Mouse (Mus musculus) liver, embryonic 12.5 days (tissue): ENCODE measurements at regions not wholly inside any gene's neighbourhood (a gene's known extent, or its start where the extent isn't known, plus 50 kb on each side); places are given as distances from the start of the nearest gene placed in this dataset.

ENCODE experiments used
- ATAC-seq: fragments of 200-750 bp; cut with Nextera tagmentation; 2 replicates; pipeline ENCODE4 v1.8.0; 2017; ENCODE audit warnings: moderate number of reproducible peaks, mild to moderate bottlenecking, moderate library complexity
- H3K27ac ChIP-seq: fragments of 300-500 bp; sonication (generic); 2 replicates; pipeline ENCODE4 v1.5.1; 2016; ENCODE audit warnings: mild to moderate bottlenecking
- H3K27me3 ChIP-seq: fragments of 300-500 bp; sonication (generic); replicated peaks from 2 replicates; pipeline ENCODE4 v1.6.1; 2016; ENCODE audit warnings: mild to moderate bottlenecking, moderate library complexity
- H3K36me3 ChIP-seq: fragments of 300-500 bp; sonication (generic); 2 replicates; pipeline ENCODE4 v1.6.1; 2016; ENCODE audit warnings: mild to moderate bottlenecking, moderate library complexity
- H3K4me1 ChIP-seq: fragments of 300-500 bp; sonication (generic); 2 replicates; pipeline ENCODE4 v1.6.1; 2016
- H3K4me2 ChIP-seq: fragments of 300-500 bp; sonication (generic); 2 replicates; pipeline ENCODE4 v1.6.1; 2016; ENCODE audit warnings: mild to moderate bottlenecking, moderate library complexity
- H3K4me3 ChIP-seq: fragments of 300-500 bp; sonication (generic); 2 replicates; pipeline ENCODE4 v1.5.1; 2016; ENCODE audit warnings: mild to moderate bottlenecking, moderate library complexity
- H3K9ac ChIP-seq: fragments of 300-500 bp; sonication (generic); 2 replicates; pipeline ENCODE4 v1.6.1; 2016; ENCODE audit warnings: mild to moderate bottlenecking, moderate library complexity
- H3K9me3 ChIP-seq: fragments of 300-500 bp; sonication (generic); replicated peaks from 2 replicates; pipeline ENCODE4 v1.6.1; 2016; ENCODE audit warnings: mild to moderate bottlenecking, moderate library complexity
- WGBS: fragments of 180-500 bp; shearing (Covaris S2); methylation state at CpG from one replicate; pipeline ENCODE4 v1.1.7; 2016; ENCODE audit not compliant: insufficient replicate concordance; 5-methylcytosine and 5-hydroxymethylcytosine counted together

GRCm38 (mm10) chr1:57032407-57032806, 54.0 kb upstream of the Satb2 start:
- ATAC-seq = no peak
- Histone ChIP-seq H3K27ac (no peak overlapping the region), H3K4me1 (no peaks in the 10 kb centered on the region), H3K9ac (no peak overlapping the region), H3K4me3 (no peak overlapping the region), H3K9me3 (no peaks in the 10 kb centered on the region), H3K27me3 (no peaks in the 10 kb centered on the region), H3K4me2 (no peak overlapping the region), H3K36me3 (no peaks in the 10 kb centered on the region)
- 53% methylated on average over 2 of the region's 2 CpGs for WGBS

GRCm38 (mm10) chr1:57033244-57033643, 54.8 kb upstream of the Satb2 start:
- no peak overlapping the region for H3K4me3 ChIP-seq
- no peak overlapping the region for H3K4me2 ChIP-seq
- H3K9ac ChIP-seq = no peak overlapping the region
- H3K4me1 ChIP-seq = no peaks in the 10 kb centered on the region
- H3K27ac ChIP-seq = no peak overlapping the region
- no peaks in the 10 kb centered on the region for H3K27me3 ChIP-seq
- no peak for ATAC-seq
- 60% methylated on average over 2 of the region's 2 CpGs for WGBS
- H3K9me3 ChIP-seq = no peaks in the 10 kb centered on the region
- H3K36me3 ChIP-seq = no peaks in the 10 kb centered on the region

GRCm38 (mm10) chr1:57034411-57034810, 56.0 kb upstream of the Satb2 start:
- Histone ChIP-seq H3K4me2 (no peak overlapping the region), H3K4me1 (no peaks in the 10 kb centered on the region), H3K4me3 (no peak overlapping the region), H3K27ac (no peak overlapping the region), H3K27me3 (no peaks in the 10 kb centered on the region), H3K9ac (no peak overlapping the region), H3K9me3 (no peaks in the 10 kb centered on the region), H3K36me3 (no peaks in the 10 kb centered on the region)
- no peak for ATAC-seq
- 73% methylated on average over 6 of the region's 6 CpGs for WGBS

GRCm38 (mm10) chr1:57036382-57036781, 57.9 kb upstream of the Satb2 start:
- H3K27ac ChIP-seq = no peak overlapping the region
- 67% methylated on average over 3 of the region's 3 CpGs for WGBS
- no peaks in the 10 kb centered on the region for H3K27me3 ChIP-seq
- no peaks in the 10 kb centered on the region for H3K9me3 ChIP-seq
- no peaks in the 10 kb centered on the region for H3K4me1 ChIP-seq
- no peak overlapping the region for H3K4me2 ChIP-seq
- H3K9ac ChIP-seq = no peak overlapping the region
- no peak for ATAC-seq
- no peak overlapping the region for H3K4me3 ChIP-seq
- H3K36me3 ChIP-seq = no peaks in the 10 kb centered on the region

GRCm38 (mm10) chr1:57040201-57040600, 61.8 kb upstream of the Satb2 start:
- no peaks in the 10 kb centered on the region for H3K4me1 ChIP-seq
- no peaks in the 10 kb centered on the region for H3K36me3 ChIP-seq
- H3K4me2 ChIP-seq = no peak overlapping the region
- 44% methylated on average over 8 of the region's 8 CpGs for WGBS
- ATAC-seq = no peak
- H3K4me3 ChIP-seq = no peak overlapping the region
- H3K9me3 ChIP-seq = no peaks in the 10 kb centered on the region
- no peak overlapping the region for H3K27ac ChIP-seq
- H3K27me3 ChIP-seq = no peaks in the 10 kb centered on the region
- no peak overlapping the region for H3K9ac ChIP-seq

- H3K27me3 ChIP-seq = no peaks in the 10 kb centered on the region
- H3K9me3 ChIP-seq = no peaks in the 10 kb centered on the region
- H3K9ac ChIP-seq = no peak overlapping the region
- no peak overlapping the region for H3K27ac ChIP-seq
- no peak overlapping the region for H3K4me3 ChIP-seq
- no peak overlapping the region for H3K4me2 ChIP-seq
- no peak for ATAC-seq
- no peaks in the 10 kb centered on the region for H3K4me1 ChIP-seq
- no peaks in the 10 kb centered on the region for H3K36me3 ChIP-seq
Measured at GRCm38 (mm10) chr1:57041578-57041977, 63.1 kb upstream of the Satb2 start.

GRCm38 (mm10) chr1:57053836-57054235, 75.4 kb upstream of the Satb2 start:
- ATAC-seq = no peak
- 71% methylated on average over 4 of the region's 4 CpGs for WGBS

GRCm38 (mm10) chr1:57055976-57056375, 77.5 kb upstream of the Satb2 start:
- Histone ChIP-seq H3K4me2 (no peak overlapping the region), H3K27me3 (no peaks in the 10 kb centered on the region), H3K4me3 (no peak overlapping the region), H3K27ac (no peak overlapping the region), H3K9ac (no peak overlapping the region), H3K36me3 (no peaks in the 10 kb centered on the region), H3K4me1 (no peaks in the 10 kb centered on the region), H3K9me3 (no peaks in the 10 kb centered on the region)
- ATAC-seq = no peak
- WGBS = 69% methylated on average over 9 of the region's 9 CpGs

More at GRCm38 (mm10) chr1:57053836-57054235, 75.4 kb upstream of the Satb2 start:
- no peak overlapping the region for H3K27ac ChIP-seq
- H3K4me3 ChIP-seq = no peak overlapping the region
- H3K27me3 ChIP-seq = no peaks in the 10 kb centered on the region
- H3K9ac ChIP-seq = no peak overlapping the region
- no peaks in the 10 kb centered on the region for H3K36me3 ChIP-seq
- no peak overlapping the region for H3K4me2 ChIP-seq
- H3K4me1 ChIP-seq = no peaks in the 10 kb centered on the region
- H3K9me3 ChIP-seq = no peaks in the 10 kb centered on the region

GRCm38 (mm10) chr1:57059216-57059615, 80.8 kb upstream of the Satb2 start:
- ATAC-seq = no peak
- 62% methylated on average over 3 of the region's 3 CpGs for WGBS
- Histone ChIP-seq H3K27me3 (no peaks in the 10 kb centered on the region), H3K9me3 (no peaks in the 10 kb centered on the region), H3K4me1 (no peaks in the 10 kb centered on the region), H3K4me3 (no peak overlapping the region), H3K9ac (no peak overlapping the region), H3K27ac (no peak overlapping the region), H3K4me2 (no peak overlapping the region), H3K36me3 (no peaks in the 10 kb centered on the region)

GRCm38 (mm10) chr1:57075221-57075620, 96.8 kb upstream of the Satb2 start:
- no peak overlapping the region for H3K27ac ChIP-seq
- H3K4me1 ChIP-seq = no peaks in the 10 kb centered on the region
- no peaks in the 10 kb centered on the region for H3K9me3 ChIP-seq
- WGBS = 53% methylated on average over 3 of the region's 3 CpGs
- no peak for ATAC-seq
- H3K4me2 ChIP-seq = no peak overlapping the region
- no peak overlapping the region for H3K4me3 ChIP-seq
- no peak overlapping the region for H3K9ac ChIP-seq
- H3K36me3 ChIP-seq = no peaks in the 10 kb centered on the region
- no peaks in the 10 kb centered on the region for H3K27me3 ChIP-seq

GRCm38 (mm10) chr1:57076696-57077095, 98.2 kb upstream of the Satb2 start:
- H3K27ac ChIP-seq = no peak overlapping the region
- no peaks in the 10 kb centered on the region for H3K27me3 ChIP-seq
- H3K9ac ChIP-seq = no peak overlapping the region
- ATAC-seq = no peak
- WGBS = 50% methylated on average over 8 of the region's 8 CpGs
- H3K4me2 ChIP-seq = no peak overlapping the region
- no peaks in the 10 kb centered on the region for H3K9me3 ChIP-seq
- no peaks in the 10 kb centered on the region for H3K36me3 ChIP-seq
- no peaks in the 10 kb centered on the region for H3K4me1 ChIP-seq
- H3K4me3 ChIP-seq = no peak overlapping the region

GRCm38 (mm10) chr1:57080306-57080705, 101.9 kb upstream of the Satb2 start:
- Histone ChIP-seq H3K9ac (no peak overlapping the region), H3K27me3 (no peaks in the 10 kb centered on the region), H3K27ac (no peak overlapping the region), H3K36me3 (no peaks in the 10 kb centered on the region), H3K4me1 (no peaks in the 10 kb centered on the region), H3K4me3 (no peak overlapping the region), H3K4me2 (no peak overlapping the region), H3K9me3 (no peaks in the 10 kb centered on the region)
- WGBS = 58% methylated on average over 4 of the region's 4 CpGs
- no peak for ATAC-seq

GRCm38 (mm10) chr1:57083134-57083533, 104.7 kb upstream of the Satb2 start:
- no peak for ATAC-seq
- H3K27ac ChIP-seq = no peak overlapping the region
- no peak overlapping the region for H3K4me3 ChIP-seq
- H3K9me3 ChIP-seq = no peaks in the 10 kb centered on the region
- 79% methylated on average over 17 of the region's 17 CpGs for WGBS
- no peak overlapping the region for H3K4me2 ChIP-seq
- no peak overlapping the region for H3K9ac ChIP-seq
- H3K4me1 ChIP-seq = no peaks in the 10 kb centered on the region
- no peaks in the 10 kb centered on the region for H3K36me3 ChIP-seq
- no peaks in the 10 kb centered on the region for H3K27me3 ChIP-seq
